Mouse (Mus musculus) megakaryocyte-erythroid progenitor cell, adult 5 weeks (primary cell): ENCODE results near the gene 4933405O20Rik. TPM values are rescaled to one million over a fixed set of nuclear protein-coding genes. Genes with fewer than 3 reads are reported as not detected.

Source experiments
- polyA plus RNA-seq: library from polyadenylated mRNA; stranded (reverse); fragments of >175 nt; gene quantifications from 2 replicates; pipeline ENCODE4 v1.2.3, GENCODE M21; 2012

Gene 4933405O20Rik
- not detected in 2 replicates for polyA plus RNA-seq

GRCm38 (mm10) chr7:50598890-50599289 lies at the start of gene 4933405O20Rik:
Gene 4933405O20Rik (plus strand): TSS chr7:50599190.

